Mouse (Mus musculus): ENCODE measurements around the gene 3830403N18Rik.
"Not testable (repeated sequence)": the region's sequence is repeated elsewhere in the genome, so short reads cannot be mapped to it uniquely, and the experiment has no call there.

The 3830403N18Rik gene

GRCm38 (mm10) chrX:56136336-56136909 lies at the start of gene 3830403N18Rik:
TSS of gene 3830403N18Rik (plus strand) at chrX:56136572.
- DNase-seq (ENCODE audit: low spot score) = not testable (repeated sequence)

DNA sequence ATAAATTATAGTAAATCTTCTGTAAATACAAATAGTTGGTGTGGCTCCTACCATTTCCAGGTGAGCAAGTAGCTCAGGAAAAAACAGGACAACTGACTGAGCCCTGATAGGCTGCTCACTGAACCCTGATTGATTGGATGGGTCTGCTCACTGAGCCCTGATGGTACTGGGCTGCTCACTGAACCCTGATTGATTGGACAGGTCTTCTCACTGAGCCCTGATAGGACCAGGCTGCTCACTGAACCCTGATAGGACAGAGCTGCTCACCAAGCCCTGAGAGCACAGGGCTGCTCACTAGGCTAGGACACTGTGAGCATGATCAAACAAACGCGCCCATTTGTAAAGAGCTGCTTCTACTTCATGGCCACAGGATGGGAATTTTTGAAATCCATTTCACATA lies 15.0 kb downstream of the 3830403N18Rik start:
- DNase-seq (ENCODE audit: low spot score) = peak; percentile 41

DNA sequence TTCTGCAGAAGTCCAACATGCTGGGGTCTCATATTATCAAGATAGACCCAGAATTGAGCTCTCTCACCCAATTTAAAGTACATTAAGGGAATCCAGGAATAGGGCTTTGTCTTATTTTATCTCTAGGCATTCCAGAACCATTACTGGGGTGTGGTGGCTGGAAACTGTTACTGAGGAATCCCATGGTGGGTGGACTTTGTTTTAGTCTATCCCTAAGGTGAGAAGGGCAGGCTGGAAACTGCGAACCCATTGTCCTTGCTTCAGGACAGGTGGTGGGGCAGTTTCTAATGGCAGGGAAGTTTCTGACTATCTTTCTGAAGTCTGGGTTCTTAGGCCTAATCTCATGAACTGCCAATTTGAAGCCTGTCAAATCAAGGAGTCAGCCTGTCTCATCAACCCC lies 50.1 kb downstream of the 3830403N18Rik start:
- not testable (repeated sequence) for DNase-seq (ENCODE audit: low spot score)

Data from retina, embryonic 14.5 days (tissue).